Mouse (Mus musculus): ENCODE measurements around the gene Tph1. TPM values are rescaled to one million over a fixed set of nuclear protein-coding genes. Genes with fewer than 3 reads are reported as not detected.

Gene Tph1
- polyA plus RNA-seq, 1 experiment from 2014 or later = 0.29 TPM

- Histone ChIP-seq H3K9ac (replicated peaks; ENCODE audit: low read length) (no peak overlapping the region), H3K27me3 (ENCODE audit: control insufficient read depth, insufficient read depth, low read length) (no peaks in the 10 kb centered on the region), H3K4me2 (ENCODE audit: low read depth, low read length) (no peak overlapping the region), H3K9me3 (replicated peaks; ENCODE audit: control insufficient read depth, low read length) (no peaks in the 10 kb centered on the region), H3K4me3 (ENCODE audit: low read depth, low read length) (no peak overlapping the region), H3K36me3 (replicated peaks; ENCODE audit: control insufficient read depth, insufficient read depth, low read depth, low read length) (no peaks in the 10 kb centered on the region), H3K27ac (replicated peaks; ENCODE audit: low read depth, low read length) (no peak overlapping the region), H3K4me1 (ENCODE audit: control insufficient read depth, insufficient read depth, low read length) (no peaks in the 10 kb centered on the region)
- WGBS = 65% methylated on average over 8 of the region's 8 CpGs
- DNase-seq (ENCODE audit: low spot score) (no peak), ATAC-seq (replicated peaks; ENCODE audit: insufficient number of reproducible peaks, low FRiP score, low TSS enrichment, low read depth) (no peak; the same call in 1 of the 2 replicates)
Observed at GRCm38 (mm10) chr7:46607031-46607426, 65.3 kb downstream of the Tph1 start.

- H3K4me3 ChIP-seq (ENCODE audit: low read depth, low read length) = no peak overlapping the region
- 73% methylated on average over 7 of the region's 7 CpGs for WGBS
- ATAC-seq (replicated peaks; ENCODE audit: insufficient number of reproducible peaks, low FRiP score, low TSS enrichment, low read depth) = 0 out of 2 replicates have a peak, but pooled peaks have one; percentile 51
Observed at GRCm38 (mm10) chr7:46606391-46607030, 65.8 kb downstream of the Tph1 start.

GRCm38 (mm10) chr7:46603051-46603450 is 69.3 kb downstream of the Tph1 start:
- 87% methylated on average over 7 of the region's 7 CpGs for WGBS
- H3K9me3 ChIP-seq (replicated peaks; ENCODE audit: control insufficient read depth, low read length) = no peaks in the 10 kb centered on the region
- no peaks in the 10 kb centered on the region for H3K36me3 ChIP-seq (replicated peaks; ENCODE audit: control insufficient read depth, insufficient read depth, low read depth, low read length)
- no peaks in the 10 kb centered on the region for H3K27me3 ChIP-seq (ENCODE audit: control insufficient read depth, insufficient read depth, low read length)
- no peak overlapping the region for H3K4me2 ChIP-seq (ENCODE audit: low read depth, low read length)
- H3K4me3 ChIP-seq (ENCODE audit: low read depth, low read length) = no peak overlapping the region
- ATAC-seq (replicated peaks; ENCODE audit: insufficient number of reproducible peaks, low FRiP score, low TSS enrichment, low read depth) (no peak), DNase-seq (ENCODE audit: low spot score) (no peak)
- H3K4me1 ChIP-seq (ENCODE audit: control insufficient read depth, insufficient read depth, low read length) = no peaks in the 10 kb centered on the region
- H3K27ac ChIP-seq (replicated peaks; ENCODE audit: low read depth, low read length) = no peak overlapping the region
- H3K9ac ChIP-seq (replicated peaks; ENCODE audit: low read length) = no peak overlapping the region

More at GRCm38 (mm10) chr7:46606391-46607030, 65.8 kb downstream of the Tph1 start:
- H3K9me3 ChIP-seq (replicated peaks; ENCODE audit: control insufficient read depth, low read length) = no peaks in the 10 kb centered on the region
- H3K4me2 ChIP-seq (ENCODE audit: low read depth, low read length) = no peak overlapping the region
- H3K27me3 ChIP-seq (ENCODE audit: control insufficient read depth, insufficient read depth, low read length) = no peaks in the 10 kb centered on the region
- DNase-seq (ENCODE audit: low spot score) = peak; percentile 77
- no peaks in the 10 kb centered on the region for H3K4me1 ChIP-seq (ENCODE audit: control insufficient read depth, insufficient read depth, low read length)
- no peaks in the 10 kb centered on the region for H3K36me3 ChIP-seq (replicated peaks; ENCODE audit: control insufficient read depth, insufficient read depth, low read depth, low read length)
- no peak overlapping the region for H3K27ac ChIP-seq (replicated peaks; ENCODE audit: low read depth, low read length)
- no peak overlapping the region for H3K9ac ChIP-seq (replicated peaks; ENCODE audit: low read length)

GRCm38 (mm10) chr7:46602079-46602478 is 70.3 kb downstream of the Tph1 start:
- no peak overlapping the region for H3K27ac ChIP-seq (replicated peaks; ENCODE audit: low read depth, low read length)

GRCm38 (mm10) chr7:46601097-46601496 is 71.2 kb downstream of the Tph1 start:
- no peaks in the 10 kb centered on the region for H3K27me3 ChIP-seq (ENCODE audit: control insufficient read depth, insufficient read depth, low read length)
- no peak overlapping the region for H3K27ac ChIP-seq (replicated peaks; ENCODE audit: low read depth, low read length)
- no peak overlapping the region for H3K4me3 ChIP-seq (ENCODE audit: low read depth, low read length)
- WGBS = 55% methylated on average over 5 of the region's 5 CpGs
- H3K4me2 ChIP-seq (ENCODE audit: low read depth, low read length) = no peak overlapping the region
- H3K9me3 ChIP-seq (replicated peaks; ENCODE audit: control insufficient read depth, low read length) = no peaks in the 10 kb centered on the region
- no peaks in the 10 kb centered on the region for H3K4me1 ChIP-seq (ENCODE audit: control insufficient read depth, insufficient read depth, low read length)
- ATAC-seq (replicated peaks; ENCODE audit: insufficient number of reproducible peaks, low FRiP score, low TSS enrichment, low read depth) = no peak
- no peak overlapping the region for H3K9ac ChIP-seq (replicated peaks; ENCODE audit: low read length)
- peak; percentile 11 for DNase-seq (ENCODE audit: low spot score)
- H3K36me3 ChIP-seq (replicated peaks; ENCODE audit: control insufficient read depth, insufficient read depth, low read depth, low read length) = no peaks in the 10 kb centered on the region

More at GRCm38 (mm10) chr7:46602079-46602478, 70.3 kb downstream of the Tph1 start:
- Histone ChIP-seq H3K4me2 (ENCODE audit: low read depth, low read length) (no peak overlapping the region), H3K27me3 (ENCODE audit: control insufficient read depth, insufficient read depth, low read length) (no peaks in the 10 kb centered on the region), H3K4me3 (ENCODE audit: low read depth, low read length) (no peak overlapping the region), H3K36me3 (replicated peaks; ENCODE audit: control insufficient read depth, insufficient read depth, low read depth, low read length) (no peaks in the 10 kb centered on the region), H3K9me3 (replicated peaks; ENCODE audit: control insufficient read depth, low read length) (no peaks in the 10 kb centered on the region), H3K4me1 (ENCODE audit: control insufficient read depth, insufficient read depth, low read length) (no peaks in the 10 kb centered on the region), H3K9ac (replicated peaks; ENCODE audit: low read length) (no peak overlapping the region)
- no peak; the same call in 1 of the 2 replicates for ATAC-seq (replicated peaks; ENCODE audit: insufficient number of reproducible peaks, low FRiP score, low TSS enrichment, low read depth)
- 59% methylated on average over 4 of the region's 4 CpGs for WGBS
- DNase-seq (ENCODE audit: low spot score) = no peak

GRCm38 (mm10) chr7:46597006-46597405 is 75.3 kb downstream of the Tph1 start:
- ATAC-seq (replicated peaks; ENCODE audit: insufficient number of reproducible peaks, low FRiP score, low TSS enrichment, low read depth) (no peak), DNase-seq (ENCODE audit: low spot score) (peak; percentile 56)
- no peaks in the 10 kb centered on the region for H3K4me1 ChIP-seq (ENCODE audit: control insufficient read depth, insufficient read depth, low read length)
- no peaks in the 10 kb centered on the region for H3K9me3 ChIP-seq (replicated peaks; ENCODE audit: control insufficient read depth, low read length)
- H3K4me3 ChIP-seq (ENCODE audit: low read depth, low read length) = no peak overlapping the region
- H3K27me3 ChIP-seq (ENCODE audit: control insufficient read depth, insufficient read depth, low read length) = no peaks in the 10 kb centered on the region
- H3K36me3 ChIP-seq (replicated peaks; ENCODE audit: control insufficient read depth, insufficient read depth, low read depth, low read length) = no peaks in the 10 kb centered on the region
- WGBS = 88% methylated on average over 2 of the region's 2 CpGs
- H3K9ac ChIP-seq (replicated peaks; ENCODE audit: low read length) = no peak overlapping the region
- no peak overlapping the region for H3K27ac ChIP-seq (replicated peaks; ENCODE audit: low read depth, low read length)
- no peak overlapping the region for H3K4me2 ChIP-seq (ENCODE audit: low read depth, low read length)

Other genes with a start within 250 kb of the Tph1 start
- gene Sergef, start 32.7 kb downstream of the Tph1 start, polyA plus RNA-seq (2014; fragmentation: Nextera tagmentation; extraction: Ambion mirVana) = 10.8 and 11.6 TPM in 2 replicates
- gene Saal1, start 38.1 kb upstream of the Tph1 start, polyA plus RNA-seq (2014; fragmentation: Nextera tagmentation; extraction: Ambion mirVana) = 45.6 and 51.7 TPM in 2 replicates
- gene Saa3, start 43.2 kb upstream of the Tph1 start, polyA plus RNA-seq (2014; fragmentation: Nextera tagmentation; extraction: Ambion mirVana) = not detected in 2 replicates
- not detected in 2 replicates for gene Saa4, start 60.1 kb upstream of the Tph1 start, polyA plus RNA-seq (2014; fragmentation: Nextera tagmentation; extraction: Ambion mirVana)
- 0.67 and 0.89 TPM in 2 replicates for gene Saa1, start 70.4 kb upstream of the Tph1 start, polyA plus RNA-seq (2014; fragmentation: Nextera tagmentation; extraction: Ambion mirVana)
- gene Saa2, start 79.3 kb upstream of the Tph1 start, polyA plus RNA-seq (2014; fragmentation: Nextera tagmentation; extraction: Ambion mirVana) = 1.4 and 1.6 TPM in 2 replicates
- 14.8 and 18.8 TPM in 2 replicates for gene Hps5, start 123.5 kb upstream of the Tph1 start, polyA plus RNA-seq (2014; fragmentation: Nextera tagmentation; extraction: Ambion mirVana)
- gene Gtf2h1, start 123.6 kb upstream of the Tph1 start, polyA plus RNA-seq (2014; fragmentation: Nextera tagmentation; extraction: Ambion mirVana) = 60.2 and 64.0 TPM in 2 replicates
- 1,561 and 1,765 TPM in 2 replicates for gene Ldha, start 168.9 kb upstream of the Tph1 start, polyA plus RNA-seq (2014; fragmentation: Nextera tagmentation; extraction: Ambion mirVana)
- gene Ldhc, start 188.7 kb upstream of the Tph1 start, polyA plus RNA-seq (2014; fragmentation: Nextera tagmentation; extraction: Ambion mirVana) = 0.26 TPM in 1 of 2 replicates, not detected in the other
- 306 and 341 TPM in 2 replicates for gene Tsg101, start 247.4 kb upstream of the Tph1 start, polyA plus RNA-seq (2014; fragmentation: Nextera tagmentation; extraction: Ambion mirVana)